Mouse (Mus musculus) embryonic fibroblast, embryonic 13.5 days (primary cell): ENCODE data around the gene Micall2. TPM values are rescaled to one million over a fixed set of nuclear protein-coding genes. Genes with fewer than 3 reads are reported as not detected.
"Not testable (repeated sequence)": the region's sequence is repeated elsewhere in the genome, so short reads cannot be mapped to it uniquely, and the experiment has no call there.

ENCODE experiments used
- H3K27ac ChIP-seq: 2 replicates; pipeline ENCODE4 v1.5.1; 2012; ENCODE audit warnings: low read length, control low read depth, inconsistent platforms; ENCODE audit not compliant: insufficient read depth
- H3K4me1 ChIP-seq: 2 replicates; pipeline ENCODE4 v1.6.1; 2011; ENCODE audit warnings: low read length; ENCODE audit not compliant: control insufficient read depth, insufficient read depth
- H3K4me3 ChIP-seq: 2 replicates; pipeline ENCODE4 v1.5.1; 2011; ENCODE audit warnings: mild to moderate bottlenecking, control low read depth, low read length; ENCODE audit not compliant: insufficient read depth
- CTCF ChIP-seq: IDR thresholded peaks from 2 replicates; pipeline ENCODE4 v1.5.1; 2011; ENCODE audit warnings: mild to moderate bottlenecking, control low read depth, low read length, moderate library complexity, borderline replicate concordance; ENCODE audit not compliant: insufficient read depth
- POLR2A ChIP-seq: IDR thresholded peaks from 2 replicates; pipeline ENCODE4 v1.6.1; 2011; ENCODE audit warnings: low read depth, mild to moderate bottlenecking, control low read depth, low read length, moderate library complexity
- polyA plus RNA-seq: library from polyadenylated mRNA; stranded (reverse); fragments of >200 nt; gene quantifications from 2 replicates; pipeline ENCODE4 v1.2.4, GENCODE M21; 2011; ENCODE audit warnings: low read depth; ENCODE audit not compliant: missing spikeins, insufficient read length

Micall2 gene
- polyA plus RNA-seq, 1 experiment = 13.3 TPM

DNA sequence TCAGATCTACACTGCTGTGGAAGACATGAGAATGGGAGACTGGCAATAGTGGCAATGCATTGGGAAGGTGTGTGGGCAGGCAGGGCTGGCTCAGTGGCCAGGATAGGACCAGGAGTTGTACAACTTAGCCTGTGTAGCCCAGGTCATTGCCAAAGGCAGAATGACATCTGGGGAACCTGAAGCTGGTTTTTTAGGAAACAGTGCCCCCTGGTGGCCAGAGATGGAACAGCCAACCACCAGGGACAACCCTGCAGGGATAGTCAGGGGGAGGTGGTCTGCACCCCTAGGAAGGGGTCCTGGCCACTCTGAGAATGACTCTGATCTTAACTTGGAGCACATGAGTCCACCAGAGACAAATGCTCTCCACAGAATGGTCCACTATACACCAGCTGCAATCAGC is 14.4 kb upstream of the Micall2 start:
- TF ChIP-seq POLR2A = no peak
- TF ChIP-seq CTCF = peak; percentile 53; the same call in 1 of the 2 replicates
- H3K27ac ChIP-seq = no peak overlapping the region
- H3K4me1 ChIP-seq = no peaks in the 10 kb centered on the region
- no peak overlapping the region for H3K4me3 ChIP-seq

- TF ChIP-seq CTCF (no peak), POLR2A (no peak)
- no peak overlapping the region for H3K27ac ChIP-seq
- no peak overlapping the region for H3K4me3 ChIP-seq
Measured at GRCm38 (mm10) chr5:139749413-139750125, 13.4 kb upstream of the Micall2 start.

GRCm38 (mm10) chr5:139745771-139746170 is 9.6 kb upstream of the Micall2 start:
- Histone ChIP-seq H3K4me1 (no peaks in the 10 kb centered on the region), H3K27ac (no peak overlapping the region), H3K4me3 (no peak overlapping the region)
- TF ChIP-seq POLR2A (no peak), CTCF (peak; percentile 78)

More at GRCm38 (mm10) chr5:139749413-139750125, 13.4 kb upstream of the Micall2 start:
- H3K4me1 ChIP-seq = no peaks in the 10 kb centered on the region

GRCm38 (mm10) chr5:139742640-139743039 is 6.5 kb upstream of the Micall2 start:
- H3K27ac ChIP-seq, H3K4me3 ChIP-seq, H3K4me1 ChIP-seq: not testable (repeated sequence)

GRCm38 (mm10) chr5:139738592-139739315 is 2.6 kb upstream of the Micall2 start:
- Histone ChIP-seq H3K27ac (no peak overlapping the region), H3K4me1 (peaks cover 5% of the 10 kb centered on the region; the same call in 1 of the 2 replicates), H3K4me3 (no peak overlapping the region)
- TF ChIP-seq CTCF (no peak), POLR2A (no peak)

GRCm38 (mm10) chr5:139737841-139738591 is 1.9 kb upstream of the Micall2 start:
- H3K4me3 ChIP-seq = no peak overlapping the region
- H3K4me1 ChIP-seq = peaks cover 5% of the 10 kb centered on the region; the same call in 1 of the 2 replicates
- TF ChIP-seq POLR2A = no peak
- TF ChIP-seq CTCF = no peak
- H3K27ac ChIP-seq = no peak overlapping the region

DNA sequence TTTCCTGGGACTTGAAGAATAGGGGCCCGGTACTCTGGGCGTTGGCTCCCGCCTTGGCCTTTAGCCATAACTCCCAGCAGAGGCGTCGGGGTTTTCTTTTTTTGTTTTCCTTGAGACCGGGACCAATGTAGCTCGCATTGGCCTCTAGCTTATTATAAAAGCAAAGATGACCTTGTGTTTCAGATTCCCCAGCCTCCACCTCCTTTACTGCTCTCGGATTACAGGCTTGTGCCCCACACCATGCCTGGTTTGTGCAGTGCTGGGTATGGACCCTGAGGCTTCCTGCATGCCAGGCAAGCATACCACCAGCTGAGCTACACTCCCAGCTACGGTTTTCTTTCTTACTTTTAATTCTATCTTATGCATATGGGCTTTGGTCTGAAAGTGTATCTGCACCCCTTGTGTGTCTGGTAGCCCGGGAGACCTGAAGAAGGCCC is 386 bp upstream of the Micall2 start:
- peaks cover 8% of the 10 kb centered on the region for H3K4me1 ChIP-seq
- no peak for TF ChIP-seq CTCF
- TF ChIP-seq POLR2A = no peak
- H3K4me3 ChIP-seq = no peak overlapping the region
- 0 out of 2 replicates have a peak overlapping the region, but pooled peaks have one; percentile 2 for H3K27ac ChIP-seq

DNA sequence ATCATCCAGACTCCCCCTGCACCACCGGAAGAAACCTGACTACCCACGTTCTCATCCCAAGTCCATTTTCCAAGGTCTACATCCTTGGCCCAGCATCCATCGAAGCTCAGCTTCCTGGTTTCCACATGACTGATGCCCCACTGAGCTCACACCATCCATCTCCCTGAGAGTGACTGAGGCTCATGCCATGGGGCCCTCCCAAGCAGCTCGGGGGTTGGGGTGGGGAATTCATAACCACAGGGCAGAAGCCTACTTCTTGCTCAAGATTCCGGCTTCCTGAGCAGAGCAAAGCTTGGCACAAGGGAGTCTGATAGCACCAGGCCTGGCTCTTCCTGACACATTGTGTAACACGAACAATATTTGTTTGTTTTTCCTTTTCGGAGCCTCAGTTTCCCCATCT is 1.4 kb downstream of the Micall2 start:
- H3K4me1 ChIP-seq = peaks cover 15% of the 10 kb centered on the region
- peak overlapping the region; percentile 57 for H3K4me3 ChIP-seq
- H3K27ac ChIP-seq = peak overlapping the region; percentile 70
- TF ChIP-seq CTCF (no peak), POLR2A (no peak)

DNA sequence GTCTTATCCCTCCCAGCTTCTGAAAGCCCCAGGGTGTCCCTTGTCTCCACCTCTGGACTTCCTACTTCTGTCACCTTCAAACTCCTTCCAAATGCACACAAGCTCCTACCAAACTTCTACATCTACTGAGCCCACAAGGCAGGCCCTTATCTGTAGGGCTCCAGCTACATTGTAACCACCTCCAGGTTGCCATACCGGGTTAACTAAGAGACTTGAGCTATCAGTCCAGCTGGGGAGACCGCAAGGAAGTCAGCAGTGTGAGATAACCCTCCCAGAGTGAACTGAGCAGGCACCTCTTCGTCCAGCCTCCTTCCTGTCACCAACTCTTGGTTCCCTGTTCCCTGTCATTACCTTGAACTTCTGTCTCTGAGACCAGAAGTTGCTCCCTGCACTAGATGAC is 2.1 kb downstream of the Micall2 start:
- Histone ChIP-seq H3K27ac (no peak overlapping the region), H3K4me1 (peaks cover 20% of the 10 kb centered on the region), H3K4me3 (peak overlapping the region; percentile 57; the same call in 1 of the 2 replicates)
- TF ChIP-seq POLR2A = no peak
- TF ChIP-seq CTCF = no peak

DNA sequence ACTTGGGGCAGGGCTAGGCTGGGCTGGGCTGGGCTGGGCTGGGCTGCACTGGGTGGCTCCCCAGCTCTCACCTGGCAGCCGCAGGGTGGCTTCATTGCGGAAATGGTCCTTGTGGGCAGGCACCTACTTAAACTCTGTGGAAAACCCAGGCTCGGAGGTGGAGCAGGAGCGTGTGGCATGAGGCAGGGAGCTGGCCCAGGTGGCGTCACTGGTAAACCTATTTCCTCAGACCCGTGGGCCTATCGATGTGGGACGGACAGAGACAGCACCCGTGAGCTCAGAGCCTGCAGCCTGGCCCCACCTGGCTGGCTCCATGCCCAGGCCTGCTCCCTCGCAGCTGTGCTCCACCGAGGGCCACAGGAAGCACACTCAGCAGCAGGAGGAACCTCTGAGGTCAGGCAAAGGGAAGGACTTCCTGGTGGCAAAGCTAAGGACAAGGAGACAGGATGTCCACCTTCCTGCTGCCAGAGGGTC is 3.5 kb downstream of the Micall2 start:
- Histone ChIP-seq H3K27ac (no peak overlapping the region; the same call in 1 of the 2 replicates), H3K4me1 (peaks cover 20% of the 10 kb centered on the region), H3K4me3 (no peak overlapping the region)
- TF ChIP-seq POLR2A = no peak
- TF ChIP-seq CTCF = no peak
